Mouse (Mus musculus) megakaryocyte, embryonic 14.5 days (primary cell): ENCODE results near the gene Dalrd3.

Experiments used
- FLI1 ChIP-seq: IDR thresholded peaks from 2 replicates; pipeline ENCODE4 v1.6.1; 2012; ENCODE audit warnings: low read length, inconsistent platforms, mixed read lengths
- GATA1 ChIP-seq: IDR thresholded peaks from 3 replicates; pipeline ENCODE4 v1.6.1; 2012; ENCODE audit warnings: mixed read lengths, low read length, inconsistent platforms, borderline replicate concordance

DNA sequence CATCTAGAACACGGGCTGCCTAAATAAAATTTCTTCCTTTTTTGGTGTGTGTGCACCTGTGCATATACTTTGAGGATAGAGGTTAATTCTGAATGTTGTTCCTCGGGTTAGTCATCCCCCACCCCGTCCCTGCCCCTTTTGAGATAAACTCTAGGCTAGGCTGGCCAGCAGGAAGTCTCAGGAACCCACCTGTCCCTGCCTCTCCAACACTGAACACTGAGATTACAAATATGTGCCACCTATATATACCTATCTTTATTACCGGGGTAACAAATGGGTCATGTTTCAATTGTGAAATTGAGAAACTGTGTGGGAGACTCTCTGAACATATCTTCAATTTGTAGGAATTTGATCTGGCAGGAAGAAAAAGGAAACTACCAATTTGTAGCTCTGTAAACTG, 39.2 kb downstream of the Dalrd3 start:
- TF ChIP-seq GATA1, result no peak
- TF ChIP-seq FLI1, result no peak
